Mouse (Mus musculus): ENCODE results near the gene 2300009A05Rik. TPM values are rescaled to one million over a fixed set of nuclear protein-coding genes. Genes with fewer than 3 reads are reported as not detected.

The 2300009A05Rik gene
- total RNA-seq, 1 experiment from 2014 or later, result 3.8 TPM

DNA sequence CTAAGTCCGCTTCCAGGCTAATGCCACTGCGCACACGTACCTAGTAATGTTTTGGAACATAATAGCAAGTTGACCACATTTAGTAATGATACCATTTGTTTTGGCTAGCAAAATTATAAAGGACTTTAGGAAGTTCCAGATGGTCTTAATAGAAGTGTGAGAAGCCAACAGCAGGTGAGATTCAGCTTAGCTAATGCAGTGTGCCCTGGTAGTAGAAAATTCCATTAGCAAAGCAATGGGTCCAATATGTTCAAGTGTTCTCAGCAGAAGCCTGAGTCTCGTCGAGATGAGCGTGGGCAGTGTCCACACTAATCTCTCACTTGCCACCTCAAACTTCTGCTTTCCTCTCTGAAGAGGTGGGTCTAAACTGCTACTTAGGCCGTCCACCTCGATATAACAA, 49.0 kb downstream of the 2300009A05Rik start:
- ATAC-seq (replicated peaks; ENCODE audit: low read depth, poor library complexity, severe bottlenecking), result no peak

DNA sequence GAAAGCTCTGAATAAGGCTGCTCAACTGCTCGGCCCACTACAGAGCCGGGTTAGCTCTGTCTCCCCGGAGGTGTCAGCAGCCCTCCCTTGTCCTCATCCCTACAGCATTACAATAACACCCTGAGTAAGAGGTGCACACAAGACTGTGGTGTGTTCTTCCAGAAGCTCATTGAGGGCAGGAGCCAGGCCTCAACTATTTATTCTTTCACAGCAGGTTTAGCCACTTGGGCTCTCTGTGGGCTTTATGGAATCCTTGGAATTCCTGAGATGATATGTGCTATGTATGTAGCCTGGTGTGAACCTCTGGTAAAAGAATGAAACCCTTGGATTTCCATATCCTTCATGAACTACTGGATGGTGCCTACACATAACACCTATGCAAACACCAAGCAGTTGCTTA, 49.8 kb downstream of the 2300009A05Rik start:
- ATAC-seq (replicated peaks; ENCODE audit: low read depth, poor library complexity, severe bottlenecking), result no peak

DNA sequence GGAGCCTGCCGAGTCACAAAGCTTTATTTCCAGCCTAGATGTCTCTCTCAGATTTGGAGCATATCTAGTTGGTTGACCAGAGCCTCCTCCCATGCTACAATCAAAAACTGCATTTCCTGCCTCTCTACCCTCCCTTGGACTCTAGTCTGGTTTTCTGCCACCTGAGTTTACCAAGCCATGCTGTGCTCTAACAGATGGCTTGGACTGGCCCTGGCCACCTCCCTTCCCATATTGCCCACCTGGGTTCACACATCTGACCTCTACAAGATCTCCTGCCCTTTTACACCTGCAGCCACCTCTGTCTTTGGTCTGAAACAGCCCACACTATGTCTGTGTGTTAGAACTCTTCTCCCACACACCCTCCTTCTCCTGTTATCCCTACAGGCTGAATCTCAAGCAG, 50.9 kb downstream of the 2300009A05Rik start:
- ATAC-seq (replicated peaks; ENCODE audit: low read depth, poor library complexity, severe bottlenecking), result no peak

DNA sequence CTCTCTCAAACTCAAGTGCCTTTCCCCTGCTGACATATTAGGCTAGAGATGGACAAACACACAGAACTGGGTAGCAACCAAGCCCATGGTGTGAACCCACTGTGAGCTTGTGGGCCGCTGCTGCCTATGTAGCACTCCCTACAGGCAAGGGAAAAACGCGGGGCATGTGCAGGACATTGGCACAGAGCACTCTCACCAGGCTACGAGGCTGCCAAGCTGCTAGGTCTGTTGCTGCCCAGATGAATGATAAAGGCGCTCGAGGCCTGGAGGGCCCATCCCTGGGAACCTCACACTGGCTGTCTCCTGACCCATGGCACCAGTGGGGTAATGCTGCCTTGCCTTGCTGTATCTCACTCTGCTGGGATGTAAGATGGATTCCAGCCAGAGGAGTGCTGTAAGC, 53.0 kb downstream of the 2300009A05Rik start:
- no peak for ATAC-seq (replicated peaks; ENCODE audit: low read depth, poor library complexity, severe bottlenecking)

Other genes with a start within 250 kb of the 2300009A05Rik start
- gene Map2k5, start 21.3 kb downstream of the 2300009A05Rik start, total RNA-seq (2017), result 19.2 and 20.7 TPM in 2 replicates
- 0.09 TPM in 1 of 2 replicates, not detected in the other for gene Iqch, start 203.2 kb upstream of the 2300009A05Rik start, total RNA-seq (2017)
- gene Aagab, start 203.4 kb upstream of the 2300009A05Rik start, total RNA-seq (2017), result 30.7 and 44.4 TPM in 2 replicates